Mouse (Mus musculus) thymus, adult 2 months (tissue): ENCODE data around the gene Gria4. TPM values are rescaled to one million over a fixed set of nuclear protein-coding genes. Genes with fewer than 3 reads are reported as not detected.
"Not testable (repeated sequence)": the region's sequence is repeated elsewhere in the genome, so short reads cannot be mapped to it uniquely, and the experiment has no call there.

Experiments
- DNase-seq: peaks from one replicate; pipeline ENCODE4 v3.0.0; 2021
- H3K27ac ChIP-seq: fragments of 200-500 bp; 2 replicates; pipeline ENCODE4 v1.5.1; 2012; ENCODE audit warnings: low read length, control low read depth; ENCODE audit not compliant: control insufficient read depth, insufficient read depth
- H3K27me3 ChIP-seq: fragments of 200-500 bp; 2 replicates; pipeline ENCODE4 v1.6.1; 2012; ENCODE audit warnings: mild to moderate bottlenecking, low read length, moderate library complexity, mixed read lengths; ENCODE audit not compliant: control insufficient read depth, insufficient read depth
- H3K36me3 ChIP-seq: fragments of 200-500 bp; 2 replicates; pipeline ENCODE4 v1.6.1; 2012; ENCODE audit warnings: mild to moderate bottlenecking, low read length, moderate library complexity; ENCODE audit not compliant: control insufficient read depth, insufficient read depth
- H3K4me1 ChIP-seq: fragments of 200-500 bp; replicated peaks from 2 replicates; pipeline ENCODE4 v1.6.1; 2012; ENCODE audit warnings: low read length; ENCODE audit not compliant: control insufficient read depth, insufficient read depth
- H3K4me3 ChIP-seq: fragments of 200-500 bp; 2 replicates; pipeline ENCODE4 v1.5.1; 2012; ENCODE audit warnings: mild to moderate bottlenecking, low read length, control low read depth, moderate library complexity; ENCODE audit not compliant: control insufficient read depth, insufficient read depth
- CTCF ChIP-seq: fragments of 200-500 bp; IDR thresholded peaks from 2 replicates; pipeline ENCODE4 v1.5.1; 2012; ENCODE audit warnings: mild to moderate bottlenecking, control low read depth, low read length, moderate library complexity, borderline replicate concordance; ENCODE audit not compliant: control insufficient read depth, poor library complexity, insufficient read depth; ENCODE audit errors: extremely low read depth
- POLR2A ChIP-seq: fragments of 200-500 bp; IDR thresholded peaks from 2 replicates; pipeline ENCODE4 v1.6.1; 2012; ENCODE audit warnings: mild to moderate bottlenecking, low read length, control low read depth, moderate library complexity; ENCODE audit not compliant: control insufficient read depth, poor library complexity, insufficient read depth; ENCODE audit errors: extremely low read depth
- WGBS: fragments of 180-500 bp; shearing (Covaris S2); methylation state at CpG from one replicate; pipeline ENCODE4 v1.1.7; 2018; 5-methylcytosine and 5-hydroxymethylcytosine counted together
- polyA plus RNA-seq: library from polyadenylated mRNA; depleted of rRNA; stranded (reverse); fragments of >200 nt; gene quantifications from 2 replicates; pipeline ENCODE4 v1.2.3, GENCODE M21; 2012

Gria4 gene
- polyA plus RNA-seq, 1 experiment: not detected

DNA sequence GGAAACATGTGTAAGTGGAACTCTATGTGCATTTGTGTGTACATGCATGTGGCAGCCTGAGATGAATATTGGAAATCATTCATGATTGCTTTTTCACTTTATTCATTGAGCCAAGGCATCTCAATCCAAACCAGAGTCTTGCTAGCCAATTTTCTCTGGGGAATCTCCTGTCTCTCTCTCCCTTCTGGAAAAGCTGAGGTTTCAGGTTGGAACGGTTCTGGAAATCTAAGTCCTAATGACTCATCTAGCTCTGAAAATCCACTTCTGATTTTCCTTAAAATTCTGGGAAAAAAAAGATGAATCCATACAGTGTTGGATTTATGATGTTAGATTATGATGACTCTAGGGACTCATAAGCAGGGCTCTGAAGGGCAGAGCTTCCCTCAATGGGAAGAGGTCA is 337.8 kb downstream of the Gria4 start:
- H3K36me3 ChIP-seq: no peaks in the 10 kb centered on the region
- no peaks in the 10 kb centered on the region for H3K27me3 ChIP-seq
- H3K27ac ChIP-seq: no peak overlapping the region
- 93% methylated on average over 1 of the region's 1 CpGs for WGBS
- H3K4me3 ChIP-seq: no peak overlapping the region
- no peak for TF ChIP-seq POLR2A
- no peak for TF ChIP-seq CTCF
- DNase-seq: no peak
- H3K4me1 ChIP-seq: no peaks in the 10 kb centered on the region

DNA sequence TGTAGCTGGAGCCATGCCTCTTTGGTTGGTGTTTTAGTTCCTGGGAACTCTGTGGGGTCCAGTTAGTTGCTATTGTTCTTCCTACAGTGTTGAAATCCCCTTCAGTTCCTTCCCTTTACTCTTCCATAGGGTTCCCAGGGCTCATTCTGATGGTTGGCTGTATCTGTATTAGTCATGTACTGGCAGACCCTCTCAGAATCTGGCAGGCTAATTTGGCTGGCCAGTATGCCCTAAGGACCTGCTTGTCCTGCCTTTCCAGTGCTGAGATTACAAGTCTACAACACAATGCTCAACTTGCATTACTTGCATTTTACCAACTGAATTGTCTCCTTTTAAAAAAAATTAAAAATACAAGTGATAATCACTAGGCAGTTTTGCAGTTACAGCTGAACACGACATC is 338.4 kb downstream of the Gria4 start:
- no peaks in the 10 kb centered on the region for H3K36me3 ChIP-seq
- H3K4me3 ChIP-seq: no peak overlapping the region
- H3K27me3 ChIP-seq: no peaks in the 10 kb centered on the region
- no peak for DNase-seq
- 87% methylated on average over 1 of the region's 1 CpGs for WGBS
- H3K27ac ChIP-seq: no peak overlapping the region
- TF ChIP-seq CTCF: no peak
- H3K4me1 ChIP-seq: no peaks in the 10 kb centered on the region

DNA sequence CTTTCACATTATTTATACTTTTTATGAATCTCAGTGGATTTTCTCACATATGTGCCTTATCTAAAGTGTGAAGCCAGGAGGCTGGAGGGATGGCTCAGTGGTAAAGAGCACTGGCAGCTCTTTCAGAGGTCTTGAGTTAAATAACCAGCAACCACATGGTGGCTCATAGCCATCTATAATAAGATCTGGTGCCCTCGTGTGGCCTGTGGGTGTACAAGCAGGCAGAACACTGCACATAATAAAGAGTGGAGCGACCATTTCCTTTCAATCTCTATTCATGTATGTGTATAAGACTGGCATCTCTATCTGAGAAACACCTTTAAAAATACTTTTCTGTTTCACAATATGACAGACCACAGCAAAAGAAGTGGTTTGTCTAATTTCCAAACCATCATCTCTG is 353.1 kb downstream of the Gria4 start:
- Histone ChIP-seq H3K4me3 (no peak overlapping the region), H3K36me3 (no peaks in the 10 kb centered on the region), H3K27me3 (no peaks in the 10 kb centered on the region), H3K4me1 (no peaks in the 10 kb centered on the region), H3K27ac (no peak overlapping the region)
- 16% methylated on average over 2 of the region's 2 CpGs for WGBS
- DNase-seq: peak; percentile 39
- TF ChIP-seq POLR2A (no peak), CTCF (no peak)

DNA sequence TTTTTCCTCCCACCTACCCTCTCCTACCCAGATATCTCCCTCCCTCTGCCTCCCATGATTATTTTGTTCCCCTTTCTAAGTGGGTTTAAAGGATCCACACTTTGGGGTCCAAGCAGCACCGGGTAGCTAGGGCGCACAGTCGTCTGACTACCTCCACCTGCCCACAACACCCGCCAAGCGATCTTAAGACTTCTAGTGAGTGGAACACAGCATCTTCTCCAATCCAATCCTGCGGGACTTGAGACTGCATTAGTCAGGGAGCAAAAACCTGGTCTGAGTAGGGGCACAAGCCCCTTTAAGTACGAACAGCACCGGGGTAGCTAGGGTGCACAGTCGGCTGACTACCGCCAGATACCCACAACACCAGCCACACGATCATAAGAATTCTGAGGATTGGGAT is 395.2 kb downstream of the Gria4 start:
- H3K4me1 ChIP-seq, H3K27me3 ChIP-seq, H3K36me3 ChIP-seq, H3K4me3 ChIP-seq, DNase-seq, H3K27ac ChIP-seq: not testable (repeated sequence)
- WGBS: 95% methylated on average over 11 of the region's 11 CpGs

DNA sequence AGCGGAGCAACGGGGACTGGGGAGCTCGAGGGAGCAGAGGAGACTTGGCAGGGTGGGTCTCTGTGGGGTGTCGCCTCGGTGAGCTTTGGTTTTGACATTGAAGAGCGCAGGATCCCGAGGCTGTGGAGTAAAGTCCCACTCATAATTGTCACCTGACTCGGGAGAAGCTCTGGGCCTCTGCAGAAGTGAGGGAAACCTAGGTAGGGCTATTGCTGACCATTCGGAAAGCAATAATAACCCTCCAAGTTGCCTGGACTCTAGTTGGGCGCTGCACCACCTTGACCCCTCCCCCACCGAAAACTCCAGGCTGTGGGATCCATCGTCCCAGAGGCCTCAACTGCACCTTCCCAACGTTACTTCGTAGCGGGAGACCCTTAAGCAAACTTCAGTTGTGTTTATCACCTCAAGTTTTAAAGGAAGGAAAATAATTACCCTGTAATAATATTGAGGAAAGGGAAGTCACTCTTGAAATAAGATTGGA is 419.4 kb downstream of the Gria4 start:
- TF ChIP-seq CTCF: no peak
- TF ChIP-seq POLR2A: no peak
- peaks cover 6% of the 10 kb centered on the region for H3K4me1 ChIP-seq
- no peak for DNase-seq
- H3K27ac ChIP-seq: no peak overlapping the region
- no peaks in the 10 kb centered on the region for H3K27me3 ChIP-seq
- peak overlapping the region; percentile 69 for H3K4me3 ChIP-seq
- H3K36me3 ChIP-seq: no peaks in the 10 kb centered on the region
- under 1% methylated on average over 15 of the region's 15 CpGs for WGBS

DNA sequence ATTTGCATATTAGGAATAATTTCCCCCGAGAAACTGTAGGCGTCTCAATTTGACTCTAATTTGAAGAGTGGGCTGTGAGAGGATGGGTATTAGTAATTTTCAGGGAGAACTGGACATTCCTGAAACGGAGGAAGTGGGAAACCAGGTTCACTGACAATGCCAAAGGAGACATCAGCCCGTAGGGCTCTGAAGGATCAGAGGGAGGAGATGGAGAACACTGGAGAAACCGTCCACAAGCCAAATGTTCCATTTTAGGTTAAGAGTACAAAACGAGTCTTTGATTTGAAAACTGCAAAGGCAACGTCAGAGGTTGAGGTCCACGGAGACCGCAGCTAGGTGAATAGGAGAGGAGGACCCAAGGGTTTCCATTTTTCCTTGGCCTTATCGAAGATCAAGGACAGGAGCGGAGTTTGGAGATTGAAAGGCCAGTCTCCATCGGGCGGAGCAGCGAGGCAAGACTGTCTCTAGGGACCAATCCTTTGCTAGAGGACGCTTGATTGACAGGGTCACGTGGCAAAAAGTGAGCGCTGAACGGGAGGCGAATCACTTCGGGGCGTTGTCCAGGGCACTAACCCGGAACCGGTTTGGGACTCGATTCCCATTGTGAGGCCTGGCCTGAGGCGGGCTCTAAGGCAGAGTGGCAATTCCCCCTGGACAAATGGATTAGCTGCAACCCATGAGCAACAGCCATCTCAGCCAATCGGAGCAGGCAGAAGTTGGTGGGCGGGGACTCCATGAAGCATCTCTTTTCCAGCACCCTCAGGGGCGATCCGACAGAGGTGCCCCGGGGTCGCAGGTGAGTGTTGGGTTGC is 420.0 kb downstream of the Gria4 start, which contains the start of gene Msantd4:
TSS of gene Msantd4 (plus strand) at position 735 of the 812 bp plus-strand sequence.
- DNase-seq: peak; percentile 92
- Histone ChIP-seq H3K4me1 (peaks cover 6% of the 10 kb centered on the region), H3K4me3 (peak within 1 kb of the TSS; percentile 69), H3K36me3 (no peaks in the 10 kb centered on the region), H3K27me3 (no peaks in the 10 kb centered on the region), H3K27ac (peak within 1 kb of the TSS; percentile 28; the same call in 1 of the 2 replicates)
- TF ChIP-seq CTCF (peak; percentile 49; the same call in 1 of the 2 replicates), POLR2A (peak; percentile 26; the same call in 1 of the 2 replicates)
- WGBS: 1% methylated on average over 31 of the region's 31 CpGs
